Mouse (Mus musculus) B cell, adult 2 months (primary cell): ENCODE data around the gene Acad12.

Experiments
- DNase-seq, 2 experiments: peaks; one replicate each; pipeline ENCODE4 v3.0.0; 2022

Acad12 gene

DNA sequence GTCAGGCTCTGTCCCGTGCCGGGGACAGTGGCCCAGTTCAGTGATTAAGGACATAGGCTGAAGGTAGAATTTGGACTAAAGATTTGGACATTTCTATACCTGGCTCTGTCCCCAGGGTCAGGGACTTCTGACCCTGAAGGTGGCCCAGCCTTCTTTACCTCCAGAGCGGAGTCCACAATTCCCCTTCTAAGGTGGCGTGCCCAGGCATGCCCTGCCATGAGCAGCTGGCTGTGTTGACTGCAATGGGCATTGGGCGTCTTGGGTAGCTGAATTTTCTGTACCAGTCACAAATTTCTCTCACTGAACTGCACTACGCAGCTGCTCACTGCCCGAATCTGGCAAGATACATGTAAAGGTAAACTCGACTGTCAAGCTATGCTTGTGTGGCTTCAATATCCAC is 36.8 kb downstream of the Acad12 start:
- DNase-seq, result no peak

GRCm38 (mm10) chr5:121576927-121577488 is 41.7 kb downstream of the Acad12 start:
- DNase-seq, result no peak

DNA sequence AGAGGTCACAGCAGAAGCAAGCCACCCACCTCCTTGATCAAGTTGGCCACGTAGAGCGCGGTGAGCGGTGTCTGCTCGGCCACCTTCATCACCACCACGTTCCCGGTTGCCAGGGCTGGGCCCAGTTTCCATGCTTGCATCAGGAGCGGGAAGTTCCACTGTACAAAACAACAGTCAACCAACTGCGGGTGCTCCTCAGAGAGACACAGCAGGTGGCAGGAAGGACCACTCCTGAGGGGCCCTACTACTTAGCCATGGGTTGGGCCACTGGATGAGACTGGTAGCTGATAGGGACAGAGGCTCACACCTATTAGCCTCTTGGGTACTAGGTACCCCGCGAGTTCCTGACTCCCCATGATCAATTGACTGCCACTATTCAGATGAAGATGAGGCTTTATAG is 42.9 kb downstream of the Acad12 start:
- DNase-seq, result no peak

DNA sequence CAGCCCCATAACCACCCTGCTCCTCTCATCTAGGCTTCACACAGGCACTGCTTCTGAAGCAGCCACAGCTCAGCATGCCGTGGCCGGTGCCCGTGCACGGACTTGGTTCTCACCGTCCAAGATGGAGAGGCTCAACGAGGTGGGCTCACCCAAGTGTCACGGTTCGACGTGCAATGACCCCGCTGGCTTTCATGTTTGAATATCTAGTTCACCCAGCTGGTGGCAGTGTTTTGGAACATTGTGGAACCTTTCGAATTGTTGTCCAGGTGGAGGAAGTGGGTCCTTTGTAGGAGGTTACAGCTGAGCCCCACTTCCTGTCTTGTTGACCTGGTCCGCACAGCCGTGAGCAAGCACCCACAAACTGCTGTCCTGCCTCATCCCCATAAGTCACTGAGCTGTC is 44.6 kb downstream of the Acad12 start:
- peak; percentile 43 to 45 for DNase-seq

DNA sequence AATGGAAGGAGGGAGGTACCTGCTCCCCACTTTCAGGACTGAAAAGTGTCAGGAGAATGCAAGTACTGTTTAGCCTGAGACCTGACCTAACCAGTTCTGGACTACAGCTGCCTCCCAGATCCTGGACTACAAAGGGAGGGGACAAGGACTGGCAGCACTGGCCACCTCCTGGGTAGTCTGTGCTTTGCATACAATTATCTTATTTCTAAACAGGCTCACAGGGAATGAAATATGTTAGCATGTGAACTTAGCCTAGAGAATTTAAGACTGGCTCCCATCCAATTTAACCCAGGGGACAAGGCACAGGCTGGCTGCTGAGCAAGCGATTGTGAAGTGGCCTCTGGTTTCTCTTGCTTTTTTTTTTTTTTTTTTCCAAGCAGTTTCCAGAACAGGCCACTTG is 48.0 kb downstream of the Acad12 start:
- DNase-seq, result no peak

DNA sequence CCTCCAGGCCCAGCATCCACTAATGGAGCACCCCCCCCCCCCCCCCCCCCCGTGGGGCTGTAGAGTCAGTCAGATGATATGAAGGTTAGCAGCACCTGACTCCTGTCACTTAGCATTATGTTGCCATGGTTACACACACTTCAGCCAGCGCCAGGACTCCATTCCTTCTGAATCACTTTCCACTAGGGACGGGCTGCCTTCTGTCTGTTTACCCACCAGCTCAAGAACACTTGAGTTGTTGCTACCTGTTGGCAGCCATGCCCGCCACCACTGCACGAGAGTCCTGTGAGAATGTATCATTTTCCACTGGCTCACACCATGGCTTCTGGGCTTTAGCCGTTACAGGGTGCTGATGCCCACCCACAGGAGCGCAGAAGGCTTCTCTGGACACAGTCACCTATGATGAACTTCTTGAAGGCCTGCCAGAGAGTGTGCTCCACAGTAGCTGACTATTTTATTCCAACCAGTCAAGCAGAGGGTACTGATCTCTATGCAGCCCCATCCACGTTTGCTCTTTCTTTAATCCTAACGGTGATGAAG is 48.8 kb downstream of the Acad12 start:
- no peak for DNase-seq

- DNase-seq, result no peak
Observed at GRCm38 (mm10) chr5:121566035-121566681, 52.6 kb downstream of the Acad12 start.

GRCm38 (mm10) chr5:121564468-121564895 is 54.3 kb downstream of the Acad12 start:
- peak; percentile 95 to 96 for DNase-seq

DNA sequence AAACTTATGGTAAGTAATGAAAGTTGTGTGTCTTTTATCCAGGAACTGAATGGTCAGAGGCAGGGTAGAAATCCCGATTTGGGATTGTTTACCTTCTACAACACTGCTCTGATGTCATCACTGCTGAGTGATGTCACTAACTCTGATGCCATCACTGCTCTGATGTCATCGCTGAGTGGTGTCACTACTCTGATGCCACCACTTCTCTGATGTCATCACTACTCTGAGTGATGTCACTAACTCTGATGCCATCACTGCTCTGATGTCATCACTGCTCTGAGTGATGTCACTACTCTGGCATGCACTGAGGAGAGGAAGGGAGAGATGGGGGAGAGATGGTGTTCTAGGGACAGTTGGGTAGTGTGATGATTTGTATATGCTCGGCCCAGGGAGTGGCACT is 56.3 kb downstream of the Acad12 start:
- DNase-seq, result peak in 1 of 2 experiments; percentile 8

DNA sequence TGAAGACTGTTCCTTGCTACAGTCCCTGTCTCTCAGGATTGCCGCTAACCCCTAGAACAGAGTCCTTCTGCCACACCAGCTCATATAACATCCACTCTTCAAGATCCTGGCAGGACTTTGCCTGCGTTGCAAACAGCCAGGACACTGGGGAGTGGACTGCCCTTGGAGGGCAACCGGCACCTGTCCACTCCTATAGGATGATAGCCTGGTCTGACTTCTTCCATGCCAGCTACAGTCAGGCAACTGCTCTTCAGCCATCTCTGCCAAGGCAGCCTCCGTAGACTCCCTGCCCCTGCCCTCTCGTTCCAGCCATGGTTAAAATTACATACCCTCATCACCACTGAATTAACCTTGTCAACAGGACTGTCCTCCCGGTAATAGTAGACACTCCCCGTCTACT is 69.5 kb downstream of the Acad12 start:
- no peak for DNase-seq

DNA sequence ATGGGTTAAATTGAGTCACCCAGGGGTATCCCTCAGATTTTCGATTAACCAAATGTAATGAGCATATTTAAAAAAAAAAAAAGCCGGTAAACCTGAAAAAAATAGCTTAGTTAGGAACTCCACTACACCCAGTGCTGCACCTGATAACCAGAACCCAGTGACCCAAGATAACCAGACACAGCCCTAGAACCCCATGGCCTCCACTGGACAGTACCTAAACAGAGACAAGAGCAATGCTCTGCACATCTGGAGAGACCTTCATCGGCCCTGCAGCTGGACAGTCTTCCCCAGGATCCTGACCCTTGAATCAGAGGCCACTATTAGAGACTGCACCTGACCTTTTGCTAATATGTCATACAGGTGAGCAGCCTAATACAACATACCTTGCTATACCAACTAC is 71.7 kb downstream of the Acad12 start:
- no peak for DNase-seq
